Mouse (Mus musculus): Measurements from ENCODE around the gene Serpina11. TPM values are rescaled to one million over a fixed set of nuclear protein-coding genes. Genes with fewer than 3 reads are reported as not detected.

The Serpina11 gene
- polyA plus RNA-seq (2015; fragmentation: Nextera tagmentation; extraction: Ambion mirVana): not detected in 2 replicates

- Histone ChIP-seq H3K36me3 (ENCODE audit: control insufficient read depth, insufficient read depth, low read length) (no peaks in the 10 kb centered on the region), H3K4me3 (ENCODE audit: low read length) (no peak within 1 kb of the TSS), H3K9me3 (ENCODE audit: control insufficient read depth, low read length) (no peaks in the 10 kb centered on the region), H3K27me3 (replicated peaks; ENCODE audit: control insufficient read depth, insufficient read depth, low read length) (no peaks in the 10 kb centered on the region), H3K27ac (ENCODE audit: low read depth, low read length) (no peak within 1 kb of the TSS), H3K4me2 (ENCODE audit: low read length) (no peak within 1 kb of the TSS), H3K4me1 (ENCODE audit: control insufficient read depth, insufficient read depth, low read depth, low read length) (no peaks in the 10 kb centered on the region), H3K9ac (ENCODE audit: low read depth, low read length) (no peak within 1 kb of the TSS)
- ATAC-seq: no peak
- WGBS: 92% methylated on average over 6 of the region's 6 CpGs
Measured at GRCm38 (mm10) chr12:103989857-103990256, at the start of gene Serpina11. TSS of gene Serpina11 (minus strand) at chr12:103989957.

- no peaks in the 10 kb centered on the region for H3K27me3 ChIP-seq (replicated peaks; ENCODE audit: control insufficient read depth, insufficient read depth, low read length)
- WGBS: 96% methylated on average over 7 of the region's 7 CpGs
- H3K4me3 ChIP-seq (ENCODE audit: low read length): no peak overlapping the region
- H3K4me1 ChIP-seq (ENCODE audit: control insufficient read depth, insufficient read depth, low read depth, low read length): no peaks in the 10 kb centered on the region
- no peaks in the 10 kb centered on the region for H3K9me3 ChIP-seq (ENCODE audit: control insufficient read depth, low read length)
- H3K4me2 ChIP-seq (ENCODE audit: low read length): no peak overlapping the region
- H3K36me3 ChIP-seq (ENCODE audit: control insufficient read depth, insufficient read depth, low read length): no peaks in the 10 kb centered on the region
- H3K9ac ChIP-seq (ENCODE audit: low read depth, low read length): no peak overlapping the region
- H3K27ac ChIP-seq (ENCODE audit: low read depth, low read length): no peak overlapping the region
- no peak for ATAC-seq
Measured at GRCm38 (mm10) chr12:104038181-104038580, 48.4 kb upstream of the Serpina11 start.

GRCm38 (mm10) chr12:104033752-104034151 lies 44.0 kb upstream of the Serpina11 start:
- no peak for ATAC-seq
- Histone ChIP-seq H3K4me2 (ENCODE audit: low read length) (no peak overlapping the region), H3K27ac (ENCODE audit: low read depth, low read length) (no peak overlapping the region), H3K4me1 (ENCODE audit: control insufficient read depth, insufficient read depth, low read depth, low read length) (no peaks in the 10 kb centered on the region), H3K4me3 (ENCODE audit: low read length) (no peak overlapping the region), H3K36me3 (ENCODE audit: control insufficient read depth, insufficient read depth, low read length) (no peaks in the 10 kb centered on the region), H3K9me3 (ENCODE audit: control insufficient read depth, low read length) (no peaks in the 10 kb centered on the region), H3K27me3 (replicated peaks; ENCODE audit: control insufficient read depth, insufficient read depth, low read length) (no peaks in the 10 kb centered on the region), H3K9ac (ENCODE audit: low read depth, low read length) (no peak overlapping the region)
- WGBS: 100% methylated on average over 1 of the region's 1 CpGs

- Histone ChIP-seq H3K4me3 (ENCODE audit: low read length) (no peak overlapping the region), H3K4me2 (ENCODE audit: low read length) (no peak overlapping the region), H3K9ac (ENCODE audit: low read depth, low read length) (no peak overlapping the region), H3K9me3 (ENCODE audit: control insufficient read depth, low read length) (no peaks in the 10 kb centered on the region), H3K27me3 (replicated peaks; ENCODE audit: control insufficient read depth, insufficient read depth, low read length) (no peaks in the 10 kb centered on the region), H3K36me3 (ENCODE audit: control insufficient read depth, insufficient read depth, low read length) (no peaks in the 10 kb centered on the region), H3K4me1 (ENCODE audit: control insufficient read depth, insufficient read depth, low read depth, low read length) (no peaks in the 10 kb centered on the region), H3K27ac (ENCODE audit: low read depth, low read length) (no peak overlapping the region)
- 43% methylated on average over 8 of the region's 8 CpGs for WGBS
- ATAC-seq: no peak
Measured at GRCm38 (mm10) chr12:104029986-104030385, 40.2 kb upstream of the Serpina11 start.

GRCm38 (mm10) chr12:104015280-104015679 lies 25.5 kb upstream of the Serpina11 start:
- H3K4me1 ChIP-seq (ENCODE audit: control insufficient read depth, insufficient read depth, low read depth, low read length): no peaks in the 10 kb centered on the region
- H3K36me3 ChIP-seq (ENCODE audit: control insufficient read depth, insufficient read depth, low read length): no peaks in the 10 kb centered on the region
- no peak overlapping the region for H3K4me2 ChIP-seq (ENCODE audit: low read length)
- no peak overlapping the region for H3K27ac ChIP-seq (ENCODE audit: low read depth, low read length)
- no peaks in the 10 kb centered on the region for H3K27me3 ChIP-seq (replicated peaks; ENCODE audit: control insufficient read depth, insufficient read depth, low read length)
- ATAC-seq: no peak
- H3K9ac ChIP-seq (ENCODE audit: low read depth, low read length): no peak overlapping the region
- no peak overlapping the region for H3K4me3 ChIP-seq (ENCODE audit: low read length)
- H3K9me3 ChIP-seq (ENCODE audit: control insufficient read depth, low read length): no peaks in the 10 kb centered on the region
- WGBS: 83% methylated on average over 3 of the region's 3 CpGs

GRCm38 (mm10) chr12:104013620-104014019 lies 23.9 kb upstream of the Serpina11 start, which contains the start of gene Serpina9:
TSS of gene Serpina9 (minus strand) at chr12:104013755.
- WGBS: 92% methylated on average over 6 of the region's 6 CpGs
- H3K4me2 ChIP-seq (ENCODE audit: low read length): no peak within 1 kb of the TSS

GRCm38 (mm10) chr12:104004689-104005088 lies 14.9 kb upstream of the Serpina11 start:
- H3K36me3 ChIP-seq (ENCODE audit: control insufficient read depth, insufficient read depth, low read length): no peaks in the 10 kb centered on the region
- H3K9ac ChIP-seq (ENCODE audit: low read depth, low read length): no peak overlapping the region
- ATAC-seq: no peak
- no peak overlapping the region for H3K27ac ChIP-seq (ENCODE audit: low read depth, low read length)
- H3K4me1 ChIP-seq (ENCODE audit: control insufficient read depth, insufficient read depth, low read depth, low read length): no peaks in the 10 kb centered on the region
- no peaks in the 10 kb centered on the region for H3K27me3 ChIP-seq (replicated peaks; ENCODE audit: control insufficient read depth, insufficient read depth, low read length)
- no peak overlapping the region for H3K4me3 ChIP-seq (ENCODE audit: low read length)
- 82% methylated on average over 5 of the region's 5 CpGs for WGBS
- no peak overlapping the region for H3K4me2 ChIP-seq (ENCODE audit: low read length)
- H3K9me3 ChIP-seq (ENCODE audit: control insufficient read depth, low read length): no peaks in the 10 kb centered on the region

More at GRCm38 (mm10) chr12:104013620-104014019, 23.9 kb upstream of the Serpina11 start, which contains the start of gene Serpina9:
- H3K4me3 ChIP-seq (ENCODE audit: low read length): no peak within 1 kb of the TSS
- H3K4me1 ChIP-seq (ENCODE audit: control insufficient read depth, insufficient read depth, low read depth, low read length): no peaks in the 10 kb centered on the region
- H3K9ac ChIP-seq (ENCODE audit: low read depth, low read length): no peak within 1 kb of the TSS
- no peak within 1 kb of the TSS for H3K27ac ChIP-seq (ENCODE audit: low read depth, low read length)
- no peaks in the 10 kb centered on the region for H3K27me3 ChIP-seq (replicated peaks; ENCODE audit: control insufficient read depth, insufficient read depth, low read length)
- H3K9me3 ChIP-seq (ENCODE audit: control insufficient read depth, low read length): no peaks in the 10 kb centered on the region
- no peaks in the 10 kb centered on the region for H3K36me3 ChIP-seq (ENCODE audit: control insufficient read depth, insufficient read depth, low read length)
- no peak for ATAC-seq

- H3K9me3 ChIP-seq (ENCODE audit: control insufficient read depth, low read length): no peaks in the 10 kb centered on the region
- no peak for ATAC-seq
- no peak overlapping the region for H3K4me2 ChIP-seq (ENCODE audit: low read length)
- H3K4me3 ChIP-seq (ENCODE audit: low read length): no peak overlapping the region
- no peak overlapping the region for H3K27ac ChIP-seq (ENCODE audit: low read depth, low read length)
- no peaks in the 10 kb centered on the region for H3K4me1 ChIP-seq (ENCODE audit: control insufficient read depth, insufficient read depth, low read depth, low read length)
- no peaks in the 10 kb centered on the region for H3K36me3 ChIP-seq (ENCODE audit: control insufficient read depth, insufficient read depth, low read length)
- no peak overlapping the region for H3K9ac ChIP-seq (ENCODE audit: low read depth, low read length)
- H3K27me3 ChIP-seq (replicated peaks; ENCODE audit: control insufficient read depth, insufficient read depth, low read length): no peaks in the 10 kb centered on the region
- WGBS: 68% methylated on average over 4 of the region's 4 CpGs
Measured at GRCm38 (mm10) chr12:104003238-104003612, 13.5 kb upstream of the Serpina11 start.

GRCm38 (mm10) chr12:104002569-104003237 lies 12.9 kb upstream of the Serpina11 start:
- Histone ChIP-seq H3K9me3 (ENCODE audit: control insufficient read depth, low read length) (no peaks in the 10 kb centered on the region), H3K4me2 (ENCODE audit: low read length) (no peak overlapping the region), H3K4me1 (ENCODE audit: control insufficient read depth, insufficient read depth, low read depth, low read length) (no peaks in the 10 kb centered on the region), H3K36me3 (ENCODE audit: control insufficient read depth, insufficient read depth, low read length) (no peaks in the 10 kb centered on the region), H3K27me3 (replicated peaks; ENCODE audit: control insufficient read depth, insufficient read depth, low read length) (no peaks in the 10 kb centered on the region), H3K27ac (ENCODE audit: low read depth, low read length) (no peak overlapping the region), H3K4me3 (ENCODE audit: low read length) (no peak overlapping the region), H3K9ac (ENCODE audit: low read depth, low read length) (no peak overlapping the region)
- no peak for ATAC-seq
- 74% methylated on average over 10 of the region's 10 CpGs for WGBS
